Mouse (Mus musculus) layer of hippocampus, postnatal 25 days (tissue): ENCODE data around the gene Mrap2. TPM values are rescaled to one million over a fixed set of nuclear protein-coding genes. Genes with fewer than 3 reads are reported as not detected.
A peak's percentile ranks its signal among the peaks of the same experiment; 100 is the strongest.
"Not testable (repeated sequence)": the region's sequence is repeated elsewhere in the genome, so short reads cannot be mapped to it uniquely, and the experiment has no call there.

Experiments used
- DNase-seq, 2 experiments: peaks; one replicate each; pipeline ENCODE4 v3.0.0; 2022; ENCODE audit warnings: mixed read lengths in 2 of 2, low spot score in 1 of 2; ENCODE audit errors: extremely low spot score in 1 of 2
- total RNA-seq, 2 experiments: library from RNA; stranded (reverse); gene quantifications; 2 replicates each; pipeline ENCODE4 v1.2.3; 2021

Mrap2 gene
- 1 to 10 TPM; 2.6 to 4.3 TPM for total RNA-seq

GRCm38 (mm10) chr9:87144106-87144505 is at the start of gene Mrap2:
Gene Mrap2 (plus strand): TSS chr9:87144306.
- peak; percentile 38 to 64 for DNase-seq

- DNase-seq: peak in 1 of 2 experiments; percentile 22
Observed at GRCm38 (mm10) chr9:87097989-87098388, 46.1 kb upstream of the Mrap2 start.

GRCm38 (mm10) chr9:87115019-87115418 is 29.1 kb upstream of the Mrap2 start:
- no peak for DNase-seq

GRCm38 (mm10) chr9:87115456-87115931 is 28.6 kb upstream of the Mrap2 start:
- DNase-seq: no peak

- no peak for DNase-seq
Observed at GRCm38 (mm10) chr9:87115978-87116377, 28.1 kb upstream of the Mrap2 start.

GRCm38 (mm10) chr9:87118996-87119395 is 25.1 kb upstream of the Mrap2 start:
- DNase-seq: no peak

GRCm38 (mm10) chr9:87121956-87122493 is 22.1 kb upstream of the Mrap2 start:
- DNase-seq: no peak

GRCm38 (mm10) chr9:87127046-87127445 is 17.1 kb upstream of the Mrap2 start:
- not testable (repeated sequence) for DNase-seq

GRCm38 (mm10) chr9:87135765-87136558 is 8.1 kb upstream of the Mrap2 start:
- DNase-seq: peak in 1 of 2 experiments; percentile 12

- no peak for DNase-seq
Observed at GRCm38 (mm10) chr9:87143076-87143475, 1.0 kb upstream of the Mrap2 start.

GRCm38 (mm10) chr9:87144532-87144931 is 426 bp downstream of the Mrap2 start:
- peak in 1 of 2 experiments; percentile 14 for DNase-seq

- no peak for DNase-seq
Observed at GRCm38 (mm10) chr9:87145180-87145579, 1.1 kb downstream of the Mrap2 start.

GRCm38 (mm10) chr9:87145671-87146070 is 1.6 kb downstream of the Mrap2 start:
- DNase-seq: no peak

GRCm38 (mm10) chr9:87146400-87146799 is 2.3 kb downstream of the Mrap2 start:
- DNase-seq: no peak

- DNase-seq: no peak
Observed at GRCm38 (mm10) chr9:87147927-87148326, 3.8 kb downstream of the Mrap2 start.

- no peak for DNase-seq
Observed at GRCm38 (mm10) chr9:87152641-87153325, 8.7 kb downstream of the Mrap2 start.

- DNase-seq: no peak
Observed at GRCm38 (mm10) chr9:87162559-87162958, 18.5 kb downstream of the Mrap2 start.

GRCm38 (mm10) chr9:87167001-87167830 is 23.1 kb downstream of the Mrap2 start:
- no peak for DNase-seq

GRCm38 (mm10) chr9:87168051-87168450 is 23.9 kb downstream of the Mrap2 start:
- no peak for DNase-seq

GRCm38 (mm10) chr9:87169144-87169543 is 25.0 kb downstream of the Mrap2 start:
- DNase-seq: no peak
